Mouse (Mus musculus) natural killer cell, adult 2 months (primary cell): Measurements from ENCODE around the gene Cx3cr1.
"Not testable (repeated sequence)": the region's sequence is repeated elsewhere in the genome, so short reads cannot be mapped to it uniquely, and the experiment has no call there.

Source experiments
- DNase-seq, 2 experiments: peaks; one replicate each; pipeline ENCODE4 v3.0.0; 2022; ENCODE audit warnings: low spot score in 2 of 2

The Cx3cr1 gene

GRCm38 (mm10) chr9:120069779-120070178 is at the start of gene Cx3cr1:
Gene Cx3cr1 (minus strand): TSS chr9:120069879.
- no peak for DNase-seq

- no peak for DNase-seq
These were observed 48.5 kb upstream of the Cx3cr1 start for GRCm38 (mm10) chr9:120118212-120118611.

GRCm38 (mm10) chr9:120116184-120116624 is 46.5 kb upstream of the Cx3cr1 start:
- no peak for DNase-seq

- no peak for DNase-seq
These were observed 45.9 kb upstream of the Cx3cr1 start for GRCm38 (mm10) chr9:120115580-120115979.

GRCm38 (mm10) chr9:120114789-120115151 is 45.1 kb upstream of the Cx3cr1 start:
- DNase-seq: no peak

- DNase-seq: no peak
These were observed 44.5 kb upstream of the Cx3cr1 start for GRCm38 (mm10) chr9:120114051-120114788.

GRCm38 (mm10) chr9:120113456-120113855 is 43.8 kb upstream of the Cx3cr1 start:
- DNase-seq: no peak

GRCm38 (mm10) chr9:120112472-120112871 is 42.8 kb upstream of the Cx3cr1 start:
- DNase-seq: no peak

GRCm38 (mm10) chr9:120111156-120111945 is 41.7 kb upstream of the Cx3cr1 start:
- no peak for DNase-seq

GRCm38 (mm10) chr9:120110211-120111018 is 40.7 kb upstream of the Cx3cr1 start, which contains the start of gene Slc25a38:
Gene Slc25a38 (plus strand): TSS chr9:120110374.
- peak; percentile 91 to 94 for DNase-seq

GRCm38 (mm10) chr9:120108953-120109352 is 39.3 kb upstream of the Cx3cr1 start:
- DNase-seq: not testable (repeated sequence)

- DNase-seq: no peak
These were observed 31.5 kb upstream of the Cx3cr1 start for GRCm38 (mm10) chr9:120101165-120101564.

- DNase-seq: no peak
These were observed 29.6 kb upstream of the Cx3cr1 start for GRCm38 (mm10) chr9:120099304-120099703.

GRCm38 (mm10) chr9:120098682-120099081 is 29.0 kb upstream of the Cx3cr1 start:
- peak; percentile 27 to 54 for DNase-seq

GRCm38 (mm10) chr9:120095886-120096285 is 26.2 kb upstream of the Cx3cr1 start:
- DNase-seq: no peak

- DNase-seq: no peak
These were observed 24.0 kb upstream of the Cx3cr1 start for GRCm38 (mm10) chr9:120093701-120094100.

GRCm38 (mm10) chr9:120091696-120092238 is 22.1 kb upstream of the Cx3cr1 start, which contains the start of gene Ccr8:
Gene Ccr8 (plus strand): TSS chr9:120092114.
- no peak for DNase-seq

GRCm38 (mm10) chr9:120091086-120091485 is 21.4 kb upstream of the Cx3cr1 start:
- DNase-seq: no peak

GRCm38 (mm10) chr9:120089125-120089524 is 19.4 kb upstream of the Cx3cr1 start:
- DNase-seq: no peak

GRCm38 (mm10) chr9:120084406-120084805 is 14.7 kb upstream of the Cx3cr1 start:
- DNase-seq: no peak

GRCm38 (mm10) chr9:120083158-120083894 is 13.6 kb upstream of the Cx3cr1 start:
- DNase-seq: no peak
